Mouse (Mus musculus) Patski (cell line): ENCODE results near the gene Lzts2. TPM values are rescaled to one million over a fixed set of nuclear protein-coding genes. Genes with fewer than 3 reads are reported as not detected.
A peak's percentile ranks its signal among the peaks of the same experiment; 100 is the strongest.

Source experiments
- ATAC-seq: fragments of 100-300 bp; one replicate; pipeline ENCODE4 v1.8.0; 2021
- CTCF ChIA-PET: fragments of 350-600 bp; sonication (Branson Sonifier 250); formaldehyde crosslinking; loops from one replicate; lab custom pipeline; 2022; ENCODE audit warnings: inconsistent platforms; lab: Charles Lee
- POLR2A ChIA-PET: fragments of 350-600 bp; sonication (Branson Sonifier 250); formaldehyde crosslinking; loops from one replicate; lab custom pipeline; 2022; ENCODE audit warnings: antibody characterized with exemption, inconsistent platforms; lab: Charles Lee
- DNase-seq: peaks from one replicate; pipeline ENCODE4 v3.0.0-alpha.2; 2011; ENCODE audit warnings: low read depth, low spot score
- H3K27me3 ChIP-seq: fragments of 371-371 bp; one replicate; pipeline ENCODE4 v1.5.1; 2021
- CTCF ChIP-seq: fragments of 100-300 bp; IDR thresholded peaks from one replicate; pipeline ENCODE4 v1.5.1; 2021
- in situ Hi-C: fragments of 300-500 bp; cut with MboI; formaldehyde crosslinking; loops from 3 replicates; pipeline ENCODE4 v1.11.1; 2018; ENCODE audit warnings: low pct_unique_long_range_greater_than_20kb, mixed read lengths
- polyA plus RNA-seq: library from polyadenylated mRNA; unstranded; gene quantifications from one replicate; pipeline ENCODE4 v1.2.3, GENCODE M21; 2021

Gene Lzts2
- polyA plus RNA-seq, 1 experiment from 2014 or later, result 114 TPM

- no peak for TF ChIP-seq CTCF
- DNase-seq, result no peak
- CTCF ChIA-PET, result interaction anchor here (1.1 kb wide), 1 partner anchor 8 kb away, joined by 3 read pairs; the partner anchor contains the start of gene Mrpl43
- no peak for ATAC-seq
- H3K27me3 ChIP-seq, result no peaks in the 10 kb centered on the region
- POLR2A ChIA-PET, result no interaction called here
- in situ Hi-C loops, result no loop called here
These were observed 16.4 kb upstream of the Lzts2 start for GRCm38 (mm10) chr19:44997786-44998185.

- CTCF ChIA-PET, result no interaction called here
- ATAC-seq (no peak), DNase-seq (no peak)
- TF ChIP-seq CTCF, result no peak
- POLR2A ChIA-PET, result no interaction called here
- no peaks in the 10 kb centered on the region for H3K27me3 ChIP-seq
- in situ Hi-C loops, result no loop called here
These were observed 14.6 kb upstream of the Lzts2 start for GRCm38 (mm10) chr19:44999647-45000046.

GRCm38 (mm10) chr19:45002301-45002700 lies 11.9 kb upstream of the Lzts2 start:
- no peak for TF ChIP-seq CTCF
- DNase-seq (no peak), ATAC-seq (no peak)
- POLR2A ChIA-PET, result no interaction called here
- in situ Hi-C loops, result no loop called here
- CTCF ChIA-PET, result no interaction called here
- H3K27me3 ChIP-seq, result no peaks in the 10 kb centered on the region

- DNase-seq (no peak), ATAC-seq (no peak)
- ChIA-PET POLR2A (interaction anchor here (0.6 to 1.2 kb wide), 3 partner anchors 12 to 439 kb away, joined by 3 to 10 read pairs (median 3); no protein-coding TSS in a partner anchor), CTCF (interaction anchor here (1.6 kb wide), 1 partner anchor 18 kb away, joined by 5 read pairs; no protein-coding TSS in a partner anchor)
- H3K27me3 ChIP-seq, result no peaks in the 10 kb centered on the region
- in situ Hi-C loops, result no loop called here
- TF ChIP-seq CTCF, result no peak
These were observed 10.3 kb upstream of the Lzts2 start for GRCm38 (mm10) chr19:45003740-45004516.

- CTCF ChIA-PET, result interaction anchor here (1.0 to 14.5 kb wide), 4 partner anchors 8 to 24 kb away, joined by 3 to 188 read pairs (median 5); partner anchors contain the start of gene Lzts2
- ATAC-seq (peak; percentile 18), DNase-seq (no peak)
- no peak for TF ChIP-seq CTCF
- no peaks in the 10 kb centered on the region for H3K27me3 ChIP-seq
- in situ Hi-C loops, result no loop called here
- POLR2A ChIA-PET, result interaction anchor here (0.6 to 3.2 kb wide), 5 partner anchors 11 to 440 kb away, joined by 3 to 14 read pairs (median 3); no protein-coding TSS in a partner anchor
These were observed 8.8 kb upstream of the Lzts2 start, which contains the start of gene Twnk for GRCm38 (mm10) chr19:45005444-45005843. Gene Twnk, plus strand, starts transcription at chr19:45005663.

- CTCF ChIA-PET, result interaction anchor here (1.0 to 14.5 kb wide), 3 partner anchors 8 to 23 kb away, joined by 3 to 188 read pairs (median 5); partner anchors contain the start of gene Lzts2
- POLR2A ChIA-PET, result interaction anchor here (0.6 to 3.2 kb wide), 7 partner anchors 10 to 441 kb away, joined by 3 to 14 read pairs (median 3); no protein-coding TSS in a partner anchor
- no peaks in the 10 kb centered on the region for H3K27me3 ChIP-seq
- DNase-seq (no peak), ATAC-seq (peak; percentile 40)
- in situ Hi-C loops, result no loop called here
- TF ChIP-seq CTCF, result no peak
These were observed 8.1 kb upstream of the Lzts2 start, which contains the start of gene Mrpl43 for GRCm38 (mm10) chr19:45005957-45006712. Gene Mrpl43, minus strand, starts transcription at chr19:45006442.

GRCm38 (mm10) chr19:45007021-45007420 lies 7.2 kb upstream of the Lzts2 start:
- in situ Hi-C loops, result no loop called here
- TF ChIP-seq CTCF, result no peak
- ChIA-PET CTCF (interaction anchor here (14.5 kb wide), 1 partner anchor 22 kb away, joined by 188 read pairs; no protein-coding TSS in a partner anchor), POLR2A (interaction anchor here (0.6 to 3.2 kb wide), 6 partner anchors 8 to 602 kb away, joined by 3 to 14 read pairs (median 3); no protein-coding TSS in a partner anchor)
- DNase-seq (no peak), ATAC-seq (no peak)
- no peaks in the 10 kb centered on the region for H3K27me3 ChIP-seq

GRCm38 (mm10) chr19:45007425-45008191 lies 6.6 kb upstream of the Lzts2 start:
- CTCF ChIA-PET, result interaction anchor here (14.5 kb wide), 1 partner anchor 21 kb away, joined by 188 read pairs; no protein-coding TSS in a partner anchor
- in situ Hi-C loops, result no loop called here
- ATAC-seq (no peak), DNase-seq (no peak)
- POLR2A ChIA-PET, result interaction anchor here (0.6 to 3.2 kb wide), 6 partner anchors 7 to 602 kb away, joined by 3 to 14 read pairs (median 3); no protein-coding TSS in a partner anchor
- TF ChIP-seq CTCF, result no peak
- no peaks in the 10 kb centered on the region for H3K27me3 ChIP-seq

GRCm38 (mm10) chr19:45010646-45011045 lies 3.6 kb upstream of the Lzts2 start:
- ChIA-PET CTCF (interaction anchor here (1.0 to 14.5 kb wide), 2 partner anchors 18 to 26 kb away, joined by 3 to 188 read pairs; no protein-coding TSS in a partner anchor), POLR2A (interaction anchor here (1.3 to 5.5 kb wide), 2 partner anchors 17 to 20 kb away, joined by 4 to 31 read pairs; no protein-coding TSS in a partner anchor)
- no peak for TF ChIP-seq CTCF
- ATAC-seq, result no peak
- no peak for DNase-seq
- in situ Hi-C loops, result no loop called here
- H3K27me3 ChIP-seq, result no peaks in the 10 kb centered on the region
